Mouse (Mus musculus) limb, embryonic 11.5 days (tissue): ENCODE data around the gene Rbmx. TPM values are rescaled to one million over a fixed set of nuclear protein-coding genes. Genes with fewer than 3 reads are reported as not detected.

Experiments
- ATAC-seq: fragments of 200-750 bp; cut with Nextera tagmentation; 2 replicates; pipeline ENCODE4 v1.8.0; 2017; ENCODE audit warnings: low read depth; ENCODE audit not compliant: insufficient number of reproducible peaks, low FRiP score, low TSS enrichment
- DNase-seq: peaks from one replicate; pipeline ENCODE4 v3.0.0-alpha.2; 2015; ENCODE audit warnings: low spot score
- H3K27ac ChIP-seq: fragments of 300-500 bp; sonication (generic); replicated peaks from 2 replicates; pipeline ENCODE4 v1.5.1; 2014; ENCODE audit warnings: low read depth, mild to moderate bottlenecking, low read length
- H3K27me3 ChIP-seq: fragments of 300-500 bp; sonication (generic); 2 replicates; pipeline ENCODE4 v1.6.1; 2014; ENCODE audit warnings: mild to moderate bottlenecking, low read length, mixed read lengths; ENCODE audit not compliant: control insufficient read depth, insufficient read depth
- H3K36me3 ChIP-seq: fragments of 300-500 bp; sonication (generic); 2 replicates; pipeline ENCODE4 v1.6.1; 2014; ENCODE audit warnings: mild to moderate bottlenecking, low read length, moderate library complexity, mixed read lengths; ENCODE audit not compliant: control insufficient read depth, insufficient read depth
- H3K4me1 ChIP-seq: fragments of 300-500 bp; sonication (generic); 2 replicates; pipeline ENCODE4 v1.6.1; 2014; ENCODE audit warnings: low read length, mixed read lengths; ENCODE audit not compliant: control insufficient read depth, insufficient read depth
- H3K4me2 ChIP-seq: fragments of 300-500 bp; sonication (generic); 2 replicates; pipeline ENCODE4 v1.6.1; 2014; ENCODE audit warnings: low read depth, mild to moderate bottlenecking, moderate library complexity; ENCODE audit not compliant: severe bottlenecking
- H3K4me3 ChIP-seq: fragments of 300-500 bp; sonication (generic); 2 replicates; pipeline ENCODE4 v1.5.1; 2014; ENCODE audit warnings: low read depth, low read length
- H3K9ac ChIP-seq: fragments of 300-500 bp; sonication (generic); 2 replicates; pipeline ENCODE4 v1.6.1; 2014; ENCODE audit warnings: mild to moderate bottlenecking, low read length
- H3K9me3 ChIP-seq: fragments of 300-500 bp; sonication (generic); 2 replicates; pipeline ENCODE4 v1.6.1; 2016; ENCODE audit warnings: low read length; ENCODE audit not compliant: control insufficient read depth
- WGBS: fragments of 180-500 bp; shearing (Covaris S2); extraction: QIAGEN DNeasy Blood & Tissue Kit; methylation state at CpG from one replicate; pipeline ENCODE4 v1.1.7; 2014; 5-methylcytosine and 5-hydroxymethylcytosine counted together
- polyA plus RNA-seq: library from polyadenylated mRNA; unstranded; fragments of >200 nt; fragmentation: Nextera tagmentation; extraction: Ambion mirVana; gene quantifications from 2 replicates; pipeline ENCODE4 v1.2.1, GENCODE M21; 2014

Rbmx gene
- polyA plus RNA-seq, 1 experiment from 2014 or later: 204 TPM

- Histone ChIP-seq H3K9me3 (no peaks in the 10 kb centered on the region), H3K4me2 (no peak overlapping the region), H3K4me3 (no peak overlapping the region), H3K9ac (no peak overlapping the region), H3K4me1 (no peaks in the 10 kb centered on the region), H3K27me3 (no peaks in the 10 kb centered on the region), H3K27ac (no peak overlapping the region), H3K36me3 (no peaks in the 10 kb centered on the region)
- WGBS: 89% methylated on average over 3 of the region's 3 CpGs
- DNase-seq (no peak), ATAC-seq (no peak)
Observed at GRCm38 (mm10) chrX:57378579-57378978, 14.3 kb downstream of the Rbmx start.

- Histone ChIP-seq H3K4me2 (no peak overlapping the region), H3K9me3 (no peaks in the 10 kb centered on the region), H3K9ac (no peak overlapping the region), H3K27me3 (no peaks in the 10 kb centered on the region), H3K27ac (no peak overlapping the region), H3K4me3 (no peak overlapping the region), H3K36me3 (no peaks in the 10 kb centered on the region), H3K4me1 (no peaks in the 10 kb centered on the region)
- DNase-seq (no peak), ATAC-seq (no peak)
- WGBS: 76% methylated on average over 3 of the region's 3 CpGs
Observed at GRCm38 (mm10) chrX:57377096-57377495, 15.7 kb downstream of the Rbmx start.

- no peaks in the 10 kb centered on the region for H3K4me1 ChIP-seq
- H3K27me3 ChIP-seq: no peaks in the 10 kb centered on the region
- H3K4me3 ChIP-seq: no peak overlapping the region
- no peaks in the 10 kb centered on the region for H3K9me3 ChIP-seq
- H3K4me2 ChIP-seq: no peak overlapping the region
- 85% methylated on average over 2 of the region's 2 CpGs for WGBS
- no peaks in the 10 kb centered on the region for H3K36me3 ChIP-seq
- ATAC-seq: no peak
- DNase-seq: no peak
- no peak overlapping the region for H3K9ac ChIP-seq
- H3K27ac ChIP-seq: no peak overlapping the region
Observed at GRCm38 (mm10) chrX:57374029-57374428, 18.8 kb downstream of the Rbmx start.

- Histone ChIP-seq H3K4me2 (no peak overlapping the region), H3K4me3 (no peak overlapping the region), H3K4me1 (no peaks in the 10 kb centered on the region), H3K36me3 (no peaks in the 10 kb centered on the region), H3K27me3 (no peaks in the 10 kb centered on the region), H3K9me3 (no peaks in the 10 kb centered on the region), H3K9ac (no peak overlapping the region), H3K27ac (no peak overlapping the region)
- ATAC-seq (no peak), DNase-seq (no peak)
- WGBS: 93% methylated on average over 2 of the region's 2 CpGs
Observed at GRCm38 (mm10) chrX:57373543-57373942, 19.3 kb downstream of the Rbmx start.

- no peak overlapping the region for H3K9ac ChIP-seq
- H3K4me1 ChIP-seq: no peaks in the 10 kb centered on the region
- WGBS: 90% methylated on average over 4 of the region's 4 CpGs
- no peak overlapping the region for H3K4me3 ChIP-seq
- ATAC-seq: no peak
- no peak overlapping the region for H3K4me2 ChIP-seq
- no peaks in the 10 kb centered on the region for H3K27me3 ChIP-seq
- H3K9me3 ChIP-seq: no peaks in the 10 kb centered on the region
- no peak overlapping the region for H3K27ac ChIP-seq
- no peaks in the 10 kb centered on the region for H3K36me3 ChIP-seq
- no peak for DNase-seq
Observed at GRCm38 (mm10) chrX:57372965-57373364, 19.9 kb downstream of the Rbmx start.

GRCm38 (mm10) chrX:57364891-57365569, 27.8 kb downstream of the Rbmx start:
- Histone ChIP-seq H3K27ac (no peak overlapping the region), H3K4me3 (no peak overlapping the region), H3K9me3 (no peaks in the 10 kb centered on the region), H3K27me3 (no peaks in the 10 kb centered on the region), H3K4me1 (no peaks in the 10 kb centered on the region), H3K9ac (no peak overlapping the region), H3K36me3 (no peaks in the 10 kb centered on the region), H3K4me2 (no peak overlapping the region)
- ATAC-seq (no peak), DNase-seq (no peak)
- 71% methylated on average over 2 of the region's 2 CpGs for WGBS

- Histone ChIP-seq H3K9ac (no peak overlapping the region), H3K4me2 (no peak overlapping the region), H3K27me3 (no peaks in the 10 kb centered on the region), H3K9me3 (no peaks in the 10 kb centered on the region), H3K4me1 (no peaks in the 10 kb centered on the region), H3K4me3 (no peak overlapping the region), H3K27ac (no peak overlapping the region), H3K36me3 (no peaks in the 10 kb centered on the region)
- WGBS: 71% methylated on average over 1 of the region's 1 CpGs
- DNase-seq (no peak), ATAC-seq (no peak)
Observed at GRCm38 (mm10) chrX:57359316-57359715, 33.5 kb downstream of the Rbmx start.

GRCm38 (mm10) chrX:57339220-57339619, 53.6 kb downstream of the Rbmx start:
- no peak overlapping the region for H3K4me2 ChIP-seq
- no peaks in the 10 kb centered on the region for H3K36me3 ChIP-seq
- WGBS: 84% methylated on average over 4 of the region's 4 CpGs
- H3K27ac ChIP-seq: no peak overlapping the region
- no peak for DNase-seq
- no peak overlapping the region for H3K4me3 ChIP-seq
- no peaks in the 10 kb centered on the region for H3K27me3 ChIP-seq
- no peaks in the 10 kb centered on the region for H3K4me1 ChIP-seq
- ATAC-seq: no peak
- H3K9me3 ChIP-seq: no peaks in the 10 kb centered on the region
- H3K9ac ChIP-seq: no peak overlapping the region
